Mouse (Mus musculus) layer of hippocampus, adult 8-10 months (tissue): ENCODE data around the gene Trim37. TPM values are rescaled to one million over a fixed set of nuclear protein-coding genes. Genes with fewer than 3 reads are reported as not detected.

Experiments used
- DNase-seq, 2 experiments: peaks; one replicate each; pipeline ENCODE4 v3.0.0; 2022; ENCODE audit warnings: low spot score in 2 of 2
- total RNA-seq, 4 experiments: library from RNA; stranded (reverse); gene quantifications; 2 replicates each; pipeline ENCODE4 v1.2.4; 2022

Gene Trim37
- 100 to 1,000 TPM; 166 to 174 (median 170) TPM for total RNA-seq

DNA sequence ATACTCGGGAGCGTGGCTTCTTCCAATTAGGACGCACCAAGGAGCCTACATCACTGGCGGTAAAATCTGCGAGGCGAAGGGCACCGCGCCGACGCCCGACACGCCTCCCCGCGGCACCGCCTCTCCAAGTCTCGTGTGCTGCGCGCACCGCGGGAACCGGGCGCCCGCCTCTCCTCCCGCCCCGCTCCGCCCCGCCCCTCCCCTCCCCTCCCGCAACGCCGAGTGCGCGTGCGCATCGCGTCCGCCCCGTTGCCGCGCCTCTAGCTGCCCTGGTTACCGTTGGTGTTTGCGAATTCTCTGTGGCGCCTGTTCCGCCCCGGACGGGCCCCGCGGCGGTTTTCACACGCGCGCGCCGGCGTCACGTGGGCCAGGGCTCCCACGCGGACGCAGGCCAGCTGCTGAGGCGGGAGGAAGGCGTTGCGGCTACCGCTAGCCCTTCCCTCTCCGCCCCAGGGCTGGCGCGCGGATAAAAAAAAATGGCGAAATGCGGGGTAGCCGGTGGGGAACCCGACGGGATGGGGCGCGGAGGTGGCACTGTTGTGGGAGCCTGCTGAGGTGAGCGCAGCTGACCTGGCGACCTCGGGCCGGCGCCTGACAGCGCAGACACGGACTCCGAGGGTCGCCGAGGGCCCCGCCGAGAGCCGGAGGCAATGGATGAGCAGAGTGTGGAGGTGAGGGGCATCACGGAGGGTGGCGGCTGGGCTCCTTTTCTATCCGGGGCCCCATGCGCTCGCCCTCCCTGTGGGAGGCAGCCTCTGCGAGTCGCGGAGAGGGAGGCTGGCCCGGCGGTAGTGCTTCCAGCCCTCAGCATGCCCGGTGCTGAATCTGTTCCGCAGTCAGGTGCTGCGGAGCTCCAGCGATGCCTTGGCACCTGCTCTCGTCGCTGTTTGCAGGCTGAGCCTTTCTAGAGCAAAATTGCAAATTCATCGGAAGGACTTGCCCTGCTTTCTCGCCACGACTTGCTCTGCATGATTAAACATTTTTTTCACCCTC, at the start of gene Trim37:
Trim37 (plus strand) TSS at position 254 of the 993 bp plus-strand sequence.
- peak; percentile 85 to 86 for DNase-seq

DNA sequence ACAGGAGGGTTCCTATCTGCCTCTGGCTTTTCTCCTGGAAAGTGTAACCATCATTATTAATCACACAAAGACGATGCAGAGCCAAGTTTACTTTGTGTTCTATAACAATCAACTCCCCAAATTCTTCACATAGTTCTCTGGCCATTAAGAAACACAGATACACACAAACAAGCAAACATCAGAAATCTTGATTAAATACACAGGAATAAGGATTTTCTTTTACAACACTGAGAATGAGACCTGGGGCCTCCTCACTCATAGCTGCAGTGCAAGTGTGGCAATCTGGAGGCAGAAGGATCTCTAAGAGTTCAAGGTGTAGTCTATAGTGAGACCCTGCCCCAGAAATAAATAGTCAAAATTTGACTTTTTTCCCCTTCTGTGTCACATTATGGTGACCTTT, 43.2 kb upstream of the Trim37 start:
- no peak for DNase-seq

DNA sequence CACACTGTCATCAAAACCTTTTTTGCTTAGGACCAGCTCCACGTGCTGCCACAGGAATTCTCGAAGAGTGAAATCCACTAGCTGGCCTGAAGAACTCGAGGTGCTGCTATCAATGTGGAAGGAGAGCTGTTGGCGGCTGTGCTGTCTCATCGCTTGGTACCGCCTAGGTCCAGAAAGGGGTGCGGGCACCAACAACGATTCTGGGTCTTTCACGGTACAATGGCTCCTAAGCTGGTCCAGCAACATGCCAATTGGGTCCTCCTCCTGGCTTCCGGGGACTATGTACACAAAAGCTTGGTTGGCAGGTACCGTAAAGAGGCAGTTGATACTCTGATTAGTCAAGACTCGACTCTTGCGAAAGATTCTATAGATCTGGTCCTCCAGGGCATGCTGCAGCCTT, 41.4 kb upstream of the Trim37 start:
- no peak for DNase-seq

GRCm38 (mm10) chr11:87086290-87086984, 40.4 kb upstream of the Trim37 start, which contains the start of gene Smg8:
TSS of gene Smg8 (minus strand) at chr11:87086774.
- DNase-seq: peak; percentile 57 to 81

DNA sequence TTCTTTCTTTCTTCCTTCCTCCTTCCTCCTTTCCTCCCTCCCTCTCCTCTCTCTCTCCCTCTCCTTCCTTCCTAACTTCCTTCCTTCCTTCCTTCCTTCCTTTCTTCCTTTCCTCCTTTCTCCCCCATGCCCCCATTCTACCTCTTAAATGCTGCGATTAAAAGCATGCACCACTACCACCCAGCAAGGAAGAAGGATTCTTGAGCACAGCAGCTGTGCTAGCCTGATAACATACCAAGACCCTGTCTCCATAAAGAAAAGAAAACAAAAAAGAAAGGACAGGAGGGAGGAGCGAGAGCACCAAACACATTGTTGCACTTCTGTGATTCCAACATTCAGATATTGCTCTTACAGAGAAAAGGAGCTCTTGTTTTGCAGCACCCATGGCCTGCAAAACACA, 39.7 kb upstream of the Trim37 start:
- DNase-seq: no peak

- DNase-seq: no peak
Measured at GRCm38 (mm10) chr11:87108409-87108754, 18.5 kb upstream of the Trim37 start, which contains the start of gene Prr11. TSS of gene Prr11 (minus strand) at chr11:87108708.

- peak; percentile 98 to 99 for DNase-seq
Measured at GRCm38 (mm10) chr11:87108755-87109518, 17.9 kb upstream of the Trim37 start, which contains the start of gene Ska2. TSS of gene Ska2 (plus strand) at chr11:87109234.

DNA sequence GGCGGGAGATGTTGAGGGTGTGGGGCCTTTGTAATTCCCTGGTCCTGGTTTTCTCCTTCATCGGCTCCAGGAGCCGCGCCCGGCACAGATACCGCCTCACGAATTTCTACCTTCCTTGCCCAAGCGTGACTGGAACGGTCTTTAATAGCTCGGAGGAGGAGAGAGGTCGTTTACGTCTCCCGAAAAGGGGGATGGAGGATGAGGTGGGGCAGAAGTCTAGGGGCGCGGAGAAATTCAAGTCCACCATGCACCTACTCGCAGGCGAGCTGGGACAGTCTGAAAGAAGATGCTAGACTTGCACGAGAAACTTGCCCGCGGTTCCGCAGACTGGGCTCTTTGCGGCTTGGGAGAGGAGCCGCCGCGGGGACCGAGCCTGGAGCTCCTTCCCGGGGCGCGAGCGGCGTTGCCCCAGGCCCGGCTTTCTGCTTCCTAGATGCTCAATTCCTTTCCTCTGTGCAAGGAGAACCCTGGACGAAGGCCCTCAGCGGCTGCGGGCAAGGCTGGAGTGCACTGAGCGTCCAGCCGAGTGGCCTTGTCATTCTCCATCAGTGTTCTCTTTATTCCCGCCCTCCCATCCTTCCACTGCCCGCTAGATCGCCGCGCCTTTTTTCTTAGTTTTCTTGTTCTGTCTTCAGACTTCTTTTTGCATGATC, 17.2 kb upstream of the Trim37 start:
- no peak for DNase-seq

- no peak for DNase-seq
Measured at GRCm38 (mm10) chr11:87110172-87110909, 16.5 kb upstream of the Trim37 start.

DNA sequence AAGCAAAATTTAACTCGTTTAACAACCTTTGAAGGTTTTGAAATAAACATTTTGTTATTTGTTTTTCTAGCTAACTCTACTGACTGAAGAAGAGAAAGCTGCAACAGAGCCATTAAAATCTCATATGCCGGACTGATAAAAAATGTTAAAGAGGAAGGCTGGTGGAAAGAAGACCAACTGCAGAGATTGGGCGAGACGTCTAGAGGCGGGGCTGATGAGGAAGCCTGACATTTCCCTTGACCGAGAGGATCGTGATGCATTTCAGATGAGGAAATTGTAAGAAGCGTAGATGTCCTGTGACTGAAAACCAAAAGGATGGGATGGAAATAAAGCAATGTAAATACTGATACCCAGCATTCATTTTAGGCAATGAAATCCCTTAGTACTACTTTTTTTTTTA, 5.0 kb upstream of the Trim37 start:
- no peak for DNase-seq

DNA sequence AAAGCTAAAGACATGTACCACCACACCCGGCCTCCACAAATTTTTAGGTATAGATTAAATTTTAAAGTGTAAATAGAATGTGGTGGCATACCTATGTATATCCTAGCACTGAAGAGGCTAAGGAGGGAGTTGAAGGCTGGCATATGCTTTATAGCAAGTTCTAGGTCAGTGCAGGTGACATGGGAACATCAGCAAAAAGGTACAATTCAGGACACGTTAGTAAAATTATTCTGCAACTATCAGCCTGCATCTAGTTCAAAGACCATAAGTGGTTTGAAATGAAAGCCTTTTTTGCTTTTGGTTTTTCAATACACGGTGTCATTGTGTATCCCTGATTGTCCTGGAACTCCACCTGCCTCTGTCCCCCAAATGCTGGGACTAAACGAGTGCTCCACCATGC, 1.3 kb upstream of the Trim37 start:
- no peak for DNase-seq

DNA sequence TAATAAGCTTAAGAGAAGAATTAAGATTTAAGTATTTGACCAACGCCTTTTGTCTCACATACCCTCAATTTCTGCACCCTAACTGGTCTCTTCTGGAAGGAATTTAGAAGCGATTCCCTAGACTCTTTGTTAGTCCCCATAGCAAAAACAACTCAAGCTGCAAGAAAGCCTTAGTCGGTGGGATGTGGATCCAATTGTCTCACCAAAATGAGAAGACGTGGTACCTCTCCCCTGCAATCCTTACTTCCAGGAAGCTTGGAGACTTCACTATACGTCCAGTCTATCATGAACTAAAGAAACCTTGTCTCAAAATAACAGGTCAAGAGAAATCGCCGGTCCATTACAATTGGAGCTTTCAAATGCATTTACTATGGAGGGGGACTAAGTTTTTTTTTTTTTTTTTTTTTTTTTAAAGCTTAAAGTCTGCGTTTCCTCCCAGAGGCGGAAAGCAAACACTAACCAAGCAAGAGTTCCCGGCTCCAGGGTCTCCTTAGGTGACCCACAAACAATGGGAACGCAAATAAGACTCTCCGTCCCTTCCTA, 525 bp upstream of the Trim37 start:
- no peak for DNase-seq

DNA sequence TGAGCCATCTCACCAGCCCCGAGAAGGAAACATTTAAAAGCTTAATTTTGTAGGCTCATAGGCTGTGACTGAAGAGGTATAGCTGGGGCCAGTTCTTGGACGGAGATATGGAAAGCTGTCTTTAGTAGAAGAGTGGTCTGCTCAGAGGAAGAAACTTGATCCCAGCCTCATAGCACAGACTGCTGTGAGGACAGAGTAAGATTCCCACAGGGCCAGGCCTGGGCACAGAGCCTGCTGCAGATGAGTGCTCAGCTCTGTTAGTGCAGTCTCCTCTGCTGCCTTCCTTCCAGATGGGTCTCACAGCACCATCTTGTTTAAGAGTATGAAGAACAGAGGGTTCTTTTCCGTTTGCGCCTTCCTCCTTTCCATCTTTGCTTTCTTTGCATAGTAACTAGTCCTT, 9.4 kb downstream of the Trim37 start:
- DNase-seq: no peak

- DNase-seq: no peak
Measured at GRCm38 (mm10) chr11:87158012-87158411, 31.1 kb downstream of the Trim37 start.

DNA sequence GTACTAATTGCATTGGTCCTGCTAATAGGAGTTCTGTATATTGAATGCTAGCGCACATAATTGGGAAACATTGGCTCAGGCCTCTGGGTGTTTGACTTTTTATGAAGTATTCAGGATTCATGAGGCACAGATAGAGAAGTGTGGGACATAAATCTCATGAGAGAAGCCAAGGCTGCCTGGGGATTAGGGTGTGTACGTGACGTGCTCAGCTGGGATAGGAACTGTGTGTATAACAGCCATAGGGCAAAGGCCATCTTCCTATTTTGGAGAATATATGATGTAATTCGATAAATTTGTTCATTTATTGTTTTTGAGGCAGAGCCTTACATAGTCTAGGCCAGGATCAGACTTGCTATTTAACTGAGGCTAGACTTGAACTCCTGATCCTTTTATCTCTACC, 35.8 kb downstream of the Trim37 start:
- no peak for DNase-seq

- DNase-seq: no peak
Measured at GRCm38 (mm10) chr11:87163751-87164150, 36.9 kb downstream of the Trim37 start.

- DNase-seq: no peak
Measured at GRCm38 (mm10) chr11:87173625-87174024, 46.7 kb downstream of the Trim37 start.

- DNase-seq: no peak
Measured at GRCm38 (mm10) chr11:87175031-87175430, 48.2 kb downstream of the Trim37 start.

DNA sequence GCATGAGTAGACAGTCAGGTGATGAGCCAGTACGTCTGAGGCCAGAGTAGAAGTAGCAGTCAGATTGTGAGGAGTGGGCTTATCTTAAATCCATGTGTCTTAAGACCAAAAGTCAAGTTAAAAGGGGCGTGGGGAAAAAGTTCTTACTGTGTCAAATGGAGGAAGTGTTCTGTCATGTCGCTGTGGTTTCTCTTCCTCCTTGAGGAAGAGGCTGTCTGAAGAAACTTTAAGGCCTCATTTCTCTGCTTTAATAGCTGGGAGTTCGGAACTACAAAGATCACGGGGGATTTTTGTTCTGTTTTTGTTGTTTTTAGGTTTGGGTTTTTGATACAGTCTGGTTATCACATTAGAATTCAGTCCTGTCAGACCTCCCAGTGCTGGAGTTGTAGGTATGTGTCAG, 85.4 kb downstream of the Trim37 start:
- DNase-seq: no peak

GRCm38 (mm10) chr11:87222686-87223085, 95.8 kb downstream of the Trim37 start:
- DNase-seq: no peak
